Mouse (Mus musculus) 3T3-L1 (cell line): Measurements from ENCODE around the gene Zbbx.
A peak's percentile ranks its signal among the peaks of the same experiment; 100 is the strongest.

ENCODE experiments used
- DNase-seq: peaks from one replicate; pipeline ENCODE4 v3.0.0-alpha.2; 2015; ENCODE audit warnings: low read depth, low spot score

Gene Zbbx

DNA sequence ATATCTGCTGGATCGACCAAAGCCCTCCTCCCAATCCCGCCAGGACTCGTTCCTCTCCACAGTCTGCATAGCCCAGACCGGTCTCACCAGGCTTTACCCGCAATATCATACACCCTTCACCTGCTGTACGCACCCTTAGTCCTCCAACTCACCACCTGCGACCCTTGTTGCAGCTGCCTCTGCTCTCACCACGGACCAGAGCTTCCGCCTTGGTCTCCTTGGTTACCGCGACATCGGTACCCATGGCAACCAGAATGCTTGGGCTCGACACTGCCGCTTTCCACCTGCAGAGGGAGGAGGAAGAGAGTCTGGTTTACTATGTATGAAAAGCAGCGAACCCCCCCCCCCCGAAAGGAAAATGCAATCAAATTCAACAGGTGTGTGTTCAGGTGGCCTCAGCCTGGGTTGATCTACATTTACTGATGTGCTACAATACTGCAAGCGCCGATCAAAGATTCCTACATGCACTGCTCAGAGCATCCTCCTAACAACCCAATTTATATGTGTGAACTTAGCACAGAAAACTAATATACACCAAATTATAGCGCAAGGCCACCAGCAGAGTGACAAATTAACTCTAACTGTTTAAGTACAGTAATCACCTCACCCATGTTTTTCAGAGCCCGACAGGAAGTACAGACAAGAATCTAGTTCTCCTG, at the start of gene Zbbx:
TSS of gene Zbbx (minus strand) at position 197 of the 659 bp plus-strand sequence.
- DNase-seq: no peak

DNA sequence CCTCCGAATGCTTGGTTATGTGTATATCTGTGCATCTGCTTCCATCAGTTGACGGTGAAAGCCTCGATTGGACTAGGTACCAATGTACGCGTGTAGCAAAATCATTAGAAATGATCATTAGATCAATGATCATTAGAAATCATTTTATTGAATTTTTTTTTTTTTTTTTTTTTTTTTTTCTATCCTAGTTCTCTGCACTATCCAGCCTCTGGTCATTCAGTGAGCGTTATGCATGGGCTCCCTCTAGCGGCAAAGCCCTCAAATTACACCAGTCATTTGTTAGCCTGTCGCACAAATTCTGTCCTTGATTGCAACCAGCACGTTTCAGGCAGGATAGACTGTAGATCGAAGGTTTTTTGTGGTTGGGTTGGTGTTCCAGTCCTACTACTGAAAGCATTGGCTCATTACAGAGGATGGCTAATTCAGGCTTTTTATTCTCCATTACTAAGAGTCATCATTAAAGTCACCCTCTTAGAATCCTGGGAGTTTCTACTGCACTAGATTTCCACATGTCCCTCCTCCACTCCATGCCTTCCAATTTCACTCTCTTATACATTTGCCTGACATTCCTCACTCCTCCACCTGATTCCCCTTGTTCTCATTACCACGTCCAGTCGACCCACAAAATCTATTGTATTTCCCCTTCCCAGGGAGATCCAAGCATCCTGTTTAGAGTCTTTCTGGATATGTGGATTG, 38.1 kb upstream of the Zbbx start:
- DNase-seq: peak; percentile 67

DNA sequence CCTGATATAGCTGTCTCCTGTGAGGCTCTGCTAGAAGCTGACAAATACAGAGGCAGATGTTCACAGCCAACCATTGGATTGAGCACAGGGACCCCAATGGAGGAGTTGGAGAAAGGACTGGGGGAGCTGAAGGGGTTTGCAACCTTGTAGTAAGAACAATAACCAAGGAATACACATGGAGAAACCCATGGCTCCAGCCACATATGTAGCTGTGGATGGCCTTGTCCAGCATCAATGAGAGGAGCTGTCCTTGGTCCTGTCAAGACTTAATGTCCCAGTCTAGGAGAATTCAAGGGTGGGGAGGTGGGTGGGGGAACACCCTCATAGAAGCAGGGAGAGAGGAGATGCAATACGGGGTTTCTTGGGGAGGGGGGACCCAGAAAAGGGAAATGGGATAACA, 17.8 kb upstream of the Zbbx start:
- DNase-seq: no peak

DNA sequence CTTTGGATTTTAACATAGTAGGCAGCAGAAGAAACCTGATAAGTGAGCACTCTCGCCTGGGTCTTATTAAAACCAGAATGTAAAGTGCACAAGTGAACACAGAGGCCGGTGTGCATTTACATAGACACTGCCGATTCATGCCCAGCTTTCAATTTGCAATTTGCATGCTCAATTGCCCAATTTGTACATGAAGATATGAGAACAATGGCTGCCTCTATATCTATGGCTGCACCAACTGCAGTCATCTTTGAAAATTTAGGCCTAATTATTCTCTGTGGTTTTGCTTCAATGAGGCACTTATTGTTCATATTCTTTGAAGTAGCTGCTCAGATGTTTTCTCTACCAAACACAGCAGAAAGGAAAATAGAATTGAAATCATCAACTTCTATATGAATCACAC, 23.0 kb downstream of the Zbbx start:
- DNase-seq: no peak

DNA sequence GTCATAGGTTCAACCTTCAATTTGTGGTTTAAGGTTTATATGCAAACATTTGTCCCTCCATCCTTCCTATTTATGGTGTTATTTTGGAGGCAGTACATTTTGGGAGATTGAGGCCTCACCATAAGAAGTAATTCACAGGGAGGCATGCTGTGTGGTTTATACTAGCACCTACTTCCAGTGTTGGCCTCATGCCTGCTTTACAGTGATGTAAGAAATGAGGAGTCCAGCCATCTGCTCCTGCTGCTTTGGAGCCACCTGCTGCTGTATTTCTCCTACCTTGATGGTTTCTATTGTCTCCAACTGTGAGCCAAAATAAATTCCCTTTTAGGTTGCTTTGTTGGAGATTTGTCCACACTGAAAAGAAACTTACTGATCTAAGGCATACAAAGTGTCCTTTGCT, 60.0 kb downstream of the Zbbx start:
- DNase-seq: no peak

DNA sequence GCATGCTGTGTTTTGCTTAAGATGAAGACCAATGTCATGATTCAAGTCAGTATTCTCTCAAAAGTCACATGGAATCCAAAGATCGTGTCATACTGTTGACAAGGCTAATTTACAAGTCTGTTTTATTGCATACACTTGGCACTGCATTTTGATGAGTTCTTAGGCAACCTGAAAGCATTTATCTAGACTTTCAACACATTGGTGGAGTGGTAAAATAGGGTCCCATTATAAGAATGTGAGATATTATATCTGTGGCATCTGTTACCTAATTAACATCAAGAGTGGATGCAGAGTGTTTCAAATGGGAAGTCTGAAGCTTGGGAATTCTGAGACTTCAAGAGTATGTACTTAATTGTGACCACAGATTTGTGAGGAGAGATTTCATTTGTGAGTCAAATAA, 79.1 kb downstream of the Zbbx start:
- no peak for DNase-seq

DNA sequence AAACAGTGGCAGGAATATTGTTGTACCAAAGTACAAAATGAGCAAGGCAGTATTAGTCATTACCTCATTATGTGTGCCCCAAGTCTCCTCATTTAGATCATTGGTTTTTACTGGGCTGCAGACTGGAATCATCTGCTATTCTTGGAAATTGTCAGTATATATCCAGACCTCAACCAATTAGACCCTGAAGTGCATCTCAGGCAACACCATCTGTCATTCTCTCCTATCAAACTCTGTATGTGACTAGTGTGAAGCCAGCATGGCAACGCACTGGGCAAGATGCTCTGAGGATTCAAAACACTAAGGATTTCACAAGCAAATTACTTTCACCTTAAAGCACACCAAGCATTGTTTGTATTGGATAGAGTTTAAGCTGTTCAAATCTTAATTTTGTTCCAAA, 85.9 kb downstream of the Zbbx start:
- no peak for DNase-seq

DNA sequence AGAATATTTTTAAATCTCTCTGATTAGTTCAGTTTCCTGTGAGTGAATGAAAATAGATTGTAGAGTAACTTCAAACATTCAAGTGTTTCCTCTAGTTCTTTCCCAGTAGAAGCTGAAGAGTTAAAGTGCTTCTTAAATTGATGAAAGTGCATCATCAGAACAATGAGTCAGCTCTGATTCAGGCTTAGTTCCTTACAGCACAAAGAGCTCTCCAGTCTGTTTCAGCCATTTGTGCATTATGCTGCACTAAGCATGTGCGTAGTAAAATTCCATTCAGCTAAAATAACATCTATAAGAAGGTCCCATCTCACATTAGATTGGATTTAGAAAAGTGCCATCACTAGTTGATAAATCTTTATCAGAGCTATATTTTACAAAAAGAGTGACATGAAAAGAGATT, 155.1 kb downstream of the Zbbx start:
- no peak for DNase-seq
